Mouse (Mus musculus) v-Abl transformed pro-B cells (cell line): ENCODE results near the gene Rnf31.

ENCODE experiments used
- in situ Hi-C, 2 experiments: fragments of 400-800 bp; cut with MboI; formaldehyde crosslinking; loops; one replicate each; pipeline ENCODE4 v1.15.1; 2025; ENCODE audit not compliant: unreplicated experiment in 2 of 2

The Rnf31 gene

DNA sequence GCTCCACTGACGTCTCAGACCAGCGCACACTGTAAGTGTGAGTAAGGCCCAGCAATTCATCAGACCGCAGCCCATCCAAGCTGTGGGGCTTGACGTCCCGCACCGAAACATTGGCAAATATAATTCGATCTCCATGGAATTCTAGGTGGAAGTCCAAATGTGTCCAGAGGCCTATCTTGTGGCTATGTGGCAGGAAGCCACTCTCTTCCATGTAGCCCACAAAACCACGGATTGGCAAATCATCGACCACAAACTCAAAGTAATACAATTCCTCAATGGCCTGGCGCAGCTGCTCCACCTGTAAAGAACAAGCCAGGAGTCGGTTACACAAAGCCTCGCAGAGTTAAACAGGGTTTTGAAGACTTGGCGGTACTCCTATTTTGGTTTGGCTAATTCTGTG is 49.8 kb downstream of the Rnf31 start:
- in situ Hi-C loops, result no loop called here

DNA sequence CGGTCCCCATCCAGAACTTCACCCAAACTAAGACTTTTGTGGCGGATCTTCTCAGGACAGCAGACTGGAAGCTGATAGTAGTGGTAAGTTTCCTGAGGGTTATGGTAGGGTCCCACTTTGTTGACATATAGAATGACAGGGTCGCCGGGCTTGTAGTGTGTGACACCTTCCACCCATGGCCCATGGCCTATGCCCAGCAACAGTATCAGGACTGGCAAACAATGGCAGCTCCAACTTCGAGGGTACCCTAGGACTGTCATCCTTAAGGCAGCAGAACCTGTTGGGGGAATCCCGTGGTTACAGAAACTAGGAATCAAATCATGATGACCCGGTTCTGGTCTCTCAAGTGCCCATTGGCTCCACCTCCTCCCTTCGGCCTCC is 51.2 kb downstream of the Rnf31 start:
- in situ Hi-C loops, result no loop called here

DNA sequence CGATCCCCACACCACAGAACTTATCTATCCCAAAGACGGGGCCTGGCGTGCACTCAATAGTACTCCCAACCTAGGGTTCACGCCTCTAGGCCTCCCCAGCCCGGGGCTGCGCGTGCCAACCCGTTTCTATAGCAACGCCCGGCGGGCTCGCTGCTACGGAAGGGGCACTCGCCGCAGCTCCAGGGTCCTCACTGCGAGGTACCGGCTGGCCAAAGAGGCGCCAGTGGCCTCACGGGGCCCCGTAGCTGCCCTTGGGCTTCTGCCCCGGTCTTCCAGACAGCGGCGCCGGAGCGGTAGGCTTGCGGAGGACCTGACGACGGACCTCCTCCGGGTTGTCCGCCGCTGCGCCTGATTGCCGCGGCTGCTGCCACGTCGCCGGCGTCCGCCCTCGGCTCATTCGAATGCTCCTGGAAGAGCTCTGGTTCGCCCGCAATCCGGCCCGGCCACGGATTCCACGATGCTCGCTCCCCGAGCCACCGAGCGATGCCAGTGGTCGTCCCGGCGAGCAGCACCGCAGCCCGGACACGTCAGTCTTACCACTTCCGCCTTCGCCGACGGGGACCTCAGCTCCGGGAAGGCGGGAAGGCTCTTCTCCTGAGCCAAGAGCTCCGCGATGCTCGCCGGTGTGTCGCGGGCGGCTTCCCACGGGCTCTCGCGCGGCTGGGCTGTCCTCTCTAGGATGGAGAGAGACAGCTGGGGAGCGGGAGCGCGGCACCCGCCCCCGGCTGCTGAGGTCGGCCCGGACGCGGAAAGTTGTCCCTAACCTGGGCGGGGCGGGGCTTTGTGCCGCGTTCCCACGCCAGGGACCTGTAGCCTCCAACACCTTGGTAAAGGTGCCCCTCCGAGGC is 51.8 kb downstream of the Rnf31 start, which contains the start of gene Tm9sf1:
TSS of gene Tm9sf1 (minus strand) at position 747 of the 848 bp plus-strand sequence.
- in situ Hi-C loops, result no loop called here

DNA sequence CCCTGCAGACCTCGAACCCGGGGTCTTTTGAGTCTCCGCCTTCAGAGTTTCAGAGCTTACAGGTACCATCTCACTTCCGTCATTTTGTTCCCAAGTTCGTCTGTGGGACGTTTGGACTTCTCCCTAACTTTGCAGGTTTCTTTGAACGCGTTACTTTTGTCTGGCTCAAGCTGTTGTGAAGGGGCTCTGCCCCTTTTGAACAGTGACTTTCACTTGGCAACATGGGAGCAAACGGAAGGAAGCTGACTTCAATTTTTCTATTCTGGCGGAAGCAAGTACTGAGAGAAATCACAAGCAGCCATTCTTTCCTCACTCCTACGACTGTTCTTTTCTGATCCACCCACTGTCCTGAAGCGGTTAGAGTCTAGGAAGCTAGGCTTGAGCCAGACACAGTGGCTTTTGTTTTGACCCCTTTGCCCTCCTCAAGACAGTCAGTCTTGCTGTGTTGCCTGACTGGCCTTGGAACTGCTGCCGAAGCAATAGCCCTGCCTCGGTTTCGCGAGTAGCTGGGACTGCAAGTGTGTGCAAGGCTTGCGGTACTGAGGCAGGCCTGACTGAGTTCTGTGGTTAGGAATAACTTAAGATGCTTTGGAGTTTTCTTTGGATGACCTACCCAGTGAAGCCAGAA is 52.9 kb downstream of the Rnf31 start:
- in situ Hi-C loops, result no loop called here

DNA sequence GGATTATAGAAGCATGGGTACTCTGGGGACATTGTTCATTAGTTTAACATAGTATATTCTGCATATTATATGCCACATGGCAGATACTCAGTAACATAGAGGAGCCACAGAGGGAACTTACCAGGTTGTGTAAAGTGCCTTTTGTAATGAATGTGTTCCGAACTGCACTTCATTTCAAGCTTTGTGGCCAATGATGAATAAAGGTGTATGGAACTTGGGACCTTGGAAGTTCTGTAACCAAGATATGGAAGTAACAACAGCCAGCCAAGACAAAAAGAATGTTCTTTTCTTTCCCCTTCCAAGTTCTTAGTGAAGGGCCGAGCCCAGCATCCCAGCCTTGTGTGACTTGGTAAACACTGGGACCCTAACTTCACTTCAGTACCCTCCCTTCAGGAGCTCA is 58.4 kb downstream of the Rnf31 start, which contains the start of gene Tssk4:
TSS of gene Tssk4 (plus strand) at position 301 of the 400 bp plus-strand sequence.
- in situ Hi-C loops, result loop anchor here in 1 of 2 experiments (25.0 kb wide), 1 partner anchor 237 kb away; the partner anchor contains the start of genes Cbln3 and Khnyn

DNA sequence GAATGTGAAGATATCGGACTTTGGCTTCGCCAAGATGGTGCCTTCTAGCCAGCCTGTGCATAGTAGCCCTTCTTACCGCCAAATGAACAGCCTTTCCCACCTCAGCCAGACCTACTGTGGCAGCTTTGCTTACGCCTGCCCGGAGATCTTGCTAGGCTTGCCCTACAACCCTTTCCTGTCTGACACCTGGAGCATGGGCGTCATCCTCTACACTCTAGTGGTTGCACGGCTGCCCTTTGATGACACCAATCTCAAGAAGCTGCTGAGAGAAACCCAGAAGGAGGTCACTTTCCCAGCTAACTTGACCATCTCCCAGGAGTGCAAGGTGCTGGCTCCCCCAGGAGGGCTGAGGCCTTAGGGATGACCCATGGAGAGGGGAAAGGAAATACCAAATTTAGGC is 60.0 kb downstream of the Rnf31 start:
- in situ Hi-C loops, result loop anchor here in 1 of 2 experiments (25.0 kb wide), 1 partner anchor 236 kb away; the partner anchor contains the start of genes Cbln3 and Khnyn
